Mouse (Mus musculus) lung, postnatal 0 days (tissue): ENCODE results near the gene Zgpat. TPM values are rescaled to one million over a fixed set of nuclear protein-coding genes. Genes with fewer than 3 reads are reported as not detected.

Experiments used
- ATAC-seq: fragments of 200-750 bp; cut with Nextera tagmentation; 2 replicates; pipeline ENCODE4 v1.8.0; 2017; ENCODE audit warnings: moderate library complexity
- DNase-seq: peaks from one replicate; pipeline ENCODE4 v3.0.0-alpha.2; 2016; ENCODE audit warnings: low spot score
- H3K27ac ChIP-seq: fragments of 300-500 bp; sonication (generic); 2 replicates; pipeline ENCODE4 v1.5.1; 2014; ENCODE audit warnings: antibody characterized with exemption, mild to moderate bottlenecking, low read length, mixed read lengths
- H3K27me3 ChIP-seq: fragments of 300-500 bp; sonication (generic); replicated peaks from 2 replicates; pipeline ENCODE4 v1.6.1; 2014; ENCODE audit warnings: low read length, mixed read lengths; ENCODE audit not compliant: insufficient read depth
- H3K36me3 ChIP-seq: fragments of 300-500 bp; sonication (generic); 2 replicates; pipeline ENCODE4 v1.6.1; 2014; ENCODE audit warnings: low read length, mixed read lengths; ENCODE audit not compliant: insufficient read depth
- H3K4me1 ChIP-seq: fragments of 300-500 bp; sonication (generic); 2 replicates; pipeline ENCODE4 v1.6.1; 2014; ENCODE audit warnings: antibody characterized with exemption, low read depth, low read length, mixed read lengths; ENCODE audit not compliant: insufficient read depth
- H3K4me2 ChIP-seq: fragments of 300-500 bp; sonication (generic); replicated peaks from 2 replicates; pipeline ENCODE4 v1.6.1; 2014; ENCODE audit warnings: low read depth, mild to moderate bottlenecking, low read length, moderate library complexity, mixed read lengths
- H3K4me3 ChIP-seq: fragments of 300-500 bp; sonication (generic); 2 replicates; pipeline ENCODE4 v1.5.1; 2014; ENCODE audit warnings: low read depth, low read length
- H3K9ac ChIP-seq: fragments of 300-500 bp; sonication (generic); replicated peaks from 2 replicates; pipeline ENCODE4 v1.6.1; 2014; ENCODE audit warnings: low read depth, mild to moderate bottlenecking
- H3K9me3 ChIP-seq: fragments of 300-500 bp; sonication (generic); 2 replicates; pipeline ENCODE4 v1.6.1; 2016; ENCODE audit warnings: low read length, mixed read lengths
- CTCF ChIP-seq: IDR thresholded peaks from 2 replicates; pipeline ENCODE4 v1.5.1; 2016; ENCODE audit warnings: antibody characterized with exemption, mild to moderate bottlenecking
- EP300 ChIP-seq: IDR thresholded peaks from 2 replicates; pipeline ENCODE4 v1.6.1; 2016; ENCODE audit warnings: antibody characterized with exemption, mild to moderate bottlenecking, control low read depth
- WGBS: fragments of 180-500 bp; shearing (Covaris S2); extraction: QIAGEN DNeasy Blood & Tissue Kit; methylation state at CpG from one replicate; pipeline ENCODE4 v1.1.7; 2014; 5-methylcytosine and 5-hydroxymethylcytosine counted together
- polyA plus RNA-seq: library from polyadenylated mRNA; unstranded; fragments of >200 nt; fragmentation: Nextera tagmentation; extraction: Ambion mirVana; gene quantifications from 2 replicates; pipeline ENCODE4 v1.2.1, GENCODE M21; 2015

Zgpat gene
- polyA plus RNA-seq, 1 experiment from 2014 or later: 22.9 TPM

- Histone ChIP-seq H3K9ac (no peak overlapping the region), H3K27me3 (no peaks in the 10 kb centered on the region), H3K27ac (no peak overlapping the region), H3K4me2 (no peak overlapping the region), H3K9me3 (no peaks in the 10 kb centered on the region), H3K4me1 (no peaks in the 10 kb centered on the region), H3K36me3 (no peaks in the 10 kb centered on the region), H3K4me3 (no peak overlapping the region)
- ATAC-seq (no peak), DNase-seq (no peak)
- WGBS: 66% methylated on average over 4 of the region's 4 CpGs
- no peak for TF ChIP-seq EP300
- TF ChIP-seq CTCF: no peak
Observed at GRCm38 (mm10) chr2:181420903-181421638, 56.3 kb downstream of the Zgpat start.

- Histone ChIP-seq H3K9me3 (no peaks in the 10 kb centered on the region), H3K27ac (no peak overlapping the region), H3K4me1 (no peaks in the 10 kb centered on the region), H3K27me3 (no peaks in the 10 kb centered on the region), H3K36me3 (no peaks in the 10 kb centered on the region), H3K4me2 (no peak overlapping the region), H3K4me3 (no peak overlapping the region), H3K9ac (no peak overlapping the region)
- 88% methylated on average over 9 of the region's 9 CpGs for WGBS
- ATAC-seq: no peak
- TF ChIP-seq CTCF (no peak), EP300 (no peak)
- no peak for DNase-seq
Observed at GRCm38 (mm10) chr2:181423834-181424233, 59.1 kb downstream of the Zgpat start.

Other genes with a start within 250 kb of the Zgpat start
- 0.04 TPM in 1 of 2 replicates, not detected in the other for gene Kcnq2, start 229.6 kb upstream of the Zgpat start, polyA plus RNA-seq
- 0.14 and 0.20 TPM in 2 replicates for gene Eef1a2, start 207.9 kb upstream of the Zgpat start, polyA plus RNA-seq
- 261 and 262 TPM in 2 replicates for gene Ppdpf, start 177.7 kb upstream of the Zgpat start, polyA plus RNA-seq
- gene Ptk6, start 162.1 kb upstream of the Zgpat start, polyA plus RNA-seq: 0.23 and 0.25 TPM in 2 replicates
- gene Srms, start 151.7 kb upstream of the Zgpat start, polyA plus RNA-seq: 2.5 and 2.6 TPM in 2 replicates
- gene Fndc11, start 144.9 kb upstream of the Zgpat start, polyA plus RNA-seq: 0.86 and 0.91 TPM in 2 replicates
- gene Helz2, start 122.9 kb upstream of the Zgpat start, polyA plus RNA-seq: 3.1 and 3.5 TPM in 2 replicates
- gene Gmeb2, start 76.9 kb upstream of the Zgpat start, polyA plus RNA-seq: 7.6 and 7.8 TPM in 2 replicates
- 0.51 and 0.95 TPM in 2 replicates for gene Stmn3, start 50.4 kb upstream of the Zgpat start, polyA plus RNA-seq
- gene Rtel1, start 45.2 kb upstream of the Zgpat start, polyA plus RNA-seq: 8.0 and 10.4 TPM in 2 replicates
- gene Arfrp1, start 476 bp downstream of the Zgpat start, polyA plus RNA-seq: 46.5 and 46.6 TPM in 2 replicates
- 12.2 and 13.5 TPM in 2 replicates for gene Lime1, start 15.2 kb downstream of the Zgpat start, polyA plus RNA-seq
- 11.2 and 14.8 TPM in 2 replicates for gene Zbtb46, start 94.5 kb downstream of the Zgpat start, polyA plus RNA-seq
- gene Abhd16b, start 128.3 kb downstream of the Zgpat start, polyA plus RNA-seq: 0.21 and 0.25 TPM in 2 replicates
- gene Tpd52l2, start 132.2 kb downstream of the Zgpat start, polyA plus RNA-seq: 131 and 135 TPM in 2 replicates
- gene Dnajc5, start 155.6 kb downstream of the Zgpat start, polyA plus RNA-seq: 57.2 and 59.5 TPM in 2 replicates
- 41.8 and 43.3 TPM in 2 replicates for gene Uckl1, start 220.0 kb downstream of the Zgpat start, polyA plus RNA-seq
- gene Prpf6, start 226.9 kb downstream of the Zgpat start, polyA plus RNA-seq: 32.3 and 33.6 TPM in 2 replicates
- gene Zfp512b, start 227.9 kb downstream of the Zgpat start, polyA plus RNA-seq: 21.8 and 24.4 TPM in 2 replicates
- 20.8 and 21.3 TPM in 2 replicates for gene Samd10, start 234.3 kb downstream of the Zgpat start, polyA plus RNA-seq